Mouse (Mus musculus) myocyte (in vitro differentiated cells): ENCODE results near the gene F13a1.

Source experiments
- MAX ChIP-seq: IDR thresholded peaks from one replicate; pipeline ENCODE4 v1.6.1; 2011; ENCODE audit warnings: low read depth, mild to moderate bottlenecking, control low read depth
- POLR2A ChIP-seq: IDR thresholded peaks from one replicate; pipeline ENCODE4 v1.6.1; 2011; ENCODE audit warnings: low read depth, mild to moderate bottlenecking, control low read depth, moderate library complexity; ENCODE audit not compliant: insufficient read length
- REST ChIP-seq: IDR thresholded peaks from one replicate; pipeline ENCODE4 v1.6.1; 2011; ENCODE audit warnings: mild to moderate bottlenecking, control low read depth, moderate library complexity; ENCODE audit not compliant: insufficient read depth, insufficient read length
- USF1 ChIP-seq: IDR thresholded peaks from one replicate; pipeline ENCODE4 v1.6.1; 2011; ENCODE audit warnings: low read depth, mild to moderate bottlenecking, control low read depth, moderate library complexity

DNA sequence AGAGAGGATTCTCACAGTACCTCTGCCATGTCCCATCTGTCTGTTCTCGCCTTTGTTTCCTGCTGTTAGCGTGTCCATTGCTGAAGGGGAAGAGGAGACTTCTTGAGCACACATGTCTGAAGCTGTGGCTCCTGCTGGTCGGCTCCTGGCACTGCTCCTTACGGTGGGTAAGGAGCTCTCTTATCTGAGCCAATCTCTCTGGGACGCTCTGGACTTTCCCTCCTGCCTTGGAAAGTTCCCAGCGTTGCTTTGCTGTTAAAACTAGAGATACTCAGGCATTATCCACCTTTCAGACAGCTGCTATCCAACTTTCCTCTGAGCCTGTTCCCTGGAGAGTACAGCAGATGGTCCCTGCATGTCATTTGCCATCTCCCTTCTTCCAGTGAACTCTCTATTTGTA is 39.1 kb upstream of the F13a1 start:
- no peak for TF ChIP-seq REST
- no peak for TF ChIP-seq POLR2A
- no peak for TF ChIP-seq MAX
- no peak for TF ChIP-seq USF1
